Comparison of ENCODE assay signal across 15 mouse cellular contexts in the genomic region with DNA sequence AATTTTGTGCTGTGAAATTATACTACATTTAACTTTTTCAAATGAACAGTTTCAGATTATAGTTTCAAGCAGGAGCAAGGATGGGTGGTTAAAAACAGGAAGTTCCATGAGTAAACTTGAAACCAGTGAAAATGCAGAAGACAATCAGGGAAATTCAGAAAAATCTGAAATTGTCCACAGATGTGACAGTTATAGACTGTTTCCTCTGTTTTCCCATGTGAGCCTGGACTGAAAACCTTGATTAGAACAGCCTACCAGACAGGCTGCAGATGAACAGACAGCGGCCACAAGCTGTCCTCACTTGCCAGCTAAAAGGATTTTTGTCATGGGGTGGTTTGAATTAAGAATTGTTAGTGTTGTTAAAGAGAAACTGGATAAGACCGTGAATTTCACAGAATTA.
A peak's percentile ranks its signal among the peaks of the same experiment; 100 is the strongest.
DNase-seq lines count a peak whose midpoint lies in the region; ATAC-seq and TF ChIP-seq lines count a peak whose summit lies in the region.
"Had no signal": no experiment of that assay in that cellular context is flagged by ENCODE, and none has a peak within 500 bp of the region (broad histone marks: within the 10 kb centered on the region; RNA-seq: fewer than 3 reads in every experiment).

No protein-coding gene starts in this region.

- ATAC-seq in inflammation-experienced regulatory T-cells, adult 6 months, result peak; percentile 69
- ATAC-seq in intestine, embryonic 15.5 days, result no peak
- ATAC-seq in hindbrain, embryonic 14.5 days (ENCODE audit: low FRiP score), result no peak
- ATAC-seq: forebrain, postnatal 0 days; hindbrain, embryonic 16.5 days had no signal

- no peak overlapping the region for H3K4me3 ChIP-seq in spleen, adult 2 months (ENCODE audit: extremely low read depth, insufficient read depth, insufficient read length)
- H3K4me3 ChIP-seq in brown adipose tissue, adult 24 weeks (ENCODE audit: insufficient read depth, low read depth, low read length), result no peak overlapping the region
- no peak overlapping the region for H3K4me3 ChIP-seq in intestine, embryonic 15.5 days (replicated peaks)
- H3K4me3 ChIP-seq in hindbrain, embryonic 14.5 days (replicated peaks; ENCODE audit: low read length), result no peak overlapping the region
- H3K4me3 ChIP-seq in limb, embryonic 10.5 days, result no peak overlapping the region
- H3K4me3 ChIP-seq: heart, embryonic 15.5 days; liver, embryonic 13.5 days had no signal

- no peaks in the 10 kb centered on the region for H3K36me3 ChIP-seq in spleen, adult 2 months (ENCODE audit: control insufficient read depth, insufficient read depth, low read length)
- no peaks in the 10 kb centered on the region for H3K36me3 ChIP-seq in intestine, embryonic 15.5 days
- H3K36me3 ChIP-seq in hindbrain, embryonic 14.5 days (replicated peaks; ENCODE audit: control insufficient read depth, insufficient read depth), result no peaks in the 10 kb centered on the region
- no peaks in the 10 kb centered on the region for H3K36me3 ChIP-seq in limb, embryonic 10.5 days
- H3K36me3 ChIP-seq: heart, embryonic 15.5 days; liver, embryonic 13.5 days had no signal

- H3K27ac ChIP-seq in spleen, adult 2 months (ENCODE audit: insufficient read depth, low read length), result peak overlapping the region; percentile 43
- peak overlapping the region; percentile 21 for H3K27ac ChIP-seq in brown adipose tissue, adult 24 weeks (replicated peaks; ENCODE audit: low read depth, low read length)
- no peak overlapping the region for H3K27ac ChIP-seq in intestine, embryonic 15.5 days
- no peak overlapping the region for H3K27ac ChIP-seq in hindbrain, embryonic 14.5 days
- no peak overlapping the region for H3K27ac ChIP-seq in limb, embryonic 10.5 days
- H3K27ac ChIP-seq: heart, embryonic 15.5 days; liver, embryonic 13.5 days had no signal

- no peaks in the 10 kb centered on the region for H3K27me3 ChIP-seq in spleen, adult 2 months (ENCODE audit: control insufficient read depth, insufficient read depth, low read length)
- H3K27me3 ChIP-seq in intestine, embryonic 15.5 days (replicated peaks), result no peaks in the 10 kb centered on the region
- no peaks in the 10 kb centered on the region for H3K27me3 ChIP-seq in hindbrain, embryonic 14.5 days (ENCODE audit: control insufficient read depth, insufficient read depth, low read length)
- H3K27me3 ChIP-seq in limb, embryonic 10.5 days (ENCODE audit: low read depth, poor library complexity, severe bottlenecking), result no peaks in the 10 kb centered on the region
- H3K27me3 ChIP-seq: heart, embryonic 15.5 days; liver, embryonic 13.5 days had no signal

- DNase-seq in spleen, adult 2 months (ENCODE audit: low read depth in 1 of 2, low spot score in 2 of 2), result no peak
- DNase-seq in spleen, postnatal 4 days (ENCODE audit: low spot score in 2 of 2), result no peak
- no peak for DNase-seq in hindbrain, embryonic 14.5 days (ENCODE audit: low spot score)
- DNase-seq in limb, embryonic 10.5 days (ENCODE audit: low spot score), result no peak
- DNase-seq: adrenal gland, postnatal 10 days; cerebellum, postnatal 25 days; forebrain, postnatal 0 days; gastrocnemius, postnatal 36 days; liver, embryonic 13.5 days; thymus, adult 2 months had no signal

- 10% methylated on average over 2 of the region's 2 CpGs for WGBS in spleen, adult 2 months
- WGBS in intestine, embryonic 15.5 days, result 86% methylated on average over 2 of the region's 2 CpGs
- WGBS in hindbrain, embryonic 14.5 days, result 83% methylated on average over 2 of the region's 2 CpGs
- WGBS in limb, embryonic 10.5 days, result 51% methylated on average over 2 of the region's 2 CpGs

- no peak overlapping the region for H3K4me2 ChIP-seq in intestine, embryonic 15.5 days (replicated peaks)
- H3K4me2 ChIP-seq in hindbrain, embryonic 14.5 days (replicated peaks), result no peak overlapping the region
- H3K4me2 ChIP-seq: heart, embryonic 15.5 days; liver, embryonic 13.5 days had no signal

- TF ChIP-seq POLR2A in spleen, adult 2 months (IDR thresholded peaks at IDR 0.05; ENCODE audit: low read depth, low read length), result no peak

- no peak for TF ChIP-seq CTCF in spleen, adult 2 months (IDR thresholded peaks at IDR 0.05; ENCODE audit: extremely low read depth, insufficient read depth, insufficient read length, insufficient replicate concordance)

- H3K4me1 ChIP-seq in spleen, adult 2 months (ENCODE audit: control insufficient read depth, insufficient read depth, insufficient read length), result peaks cover 5% of the 10 kb centered on the region
- no peaks in the 10 kb centered on the region for H3K4me1 ChIP-seq in brown adipose tissue, adult 24 weeks (ENCODE audit: control insufficient read depth, insufficient read depth, insufficient read length, low read length)
- no peaks in the 10 kb centered on the region for H3K4me1 ChIP-seq in intestine, embryonic 15.5 days (replicated peaks)
- H3K4me1 ChIP-seq in hindbrain, embryonic 14.5 days (replicated peaks; ENCODE audit: control insufficient read depth, insufficient read depth, low read length), result no peaks in the 10 kb centered on the region
- H3K4me1 ChIP-seq in limb, embryonic 10.5 days, result no peaks in the 10 kb centered on the region
- H3K4me1 ChIP-seq: heart, embryonic 15.5 days; liver, embryonic 13.5 days had no signal

- no peak overlapping the region for H3K9ac ChIP-seq in intestine, embryonic 15.5 days
- H3K9ac ChIP-seq in hindbrain, embryonic 14.5 days, result no peak overlapping the region
- H3K9ac ChIP-seq: forebrain, postnatal 0 days; heart, embryonic 15.5 days; liver, embryonic 13.5 days had no signal

- no peaks in the 10 kb centered on the region for H3K9me3 ChIP-seq in intestine, embryonic 15.5 days
- no peaks in the 10 kb centered on the region for H3K9me3 ChIP-seq in hindbrain, embryonic 14.5 days (ENCODE audit: control insufficient read depth, low read length)
- H3K9me3 ChIP-seq in limb, embryonic 10.5 days (replicated peaks), result no peaks in the 10 kb centered on the region
- H3K9me3 ChIP-seq: heart, embryonic 15.5 days; liver, embryonic 13.5 days had no signal

Comparison
In these comparisons a context has a peak if more than half of its experiments do, and no peak if none do; other contexts are left out.
1. H3K27ac ChIP-seq: peak in spleen, adult 2 months (single experiment) and brown adipose tissue, adult 24 weeks (single experiment); none in intestine, embryonic 15.5 days (single experiment), hindbrain, embryonic 14.5 days (single experiment) and limb, embryonic 10.5 days (single experiment).